Mouse (Mus musculus) midbrain, postnatal 0 days (tissue): Measurements from ENCODE around the gene Vkorc1. TPM values are rescaled to one million over a fixed set of nuclear protein-coding genes. Genes with fewer than 3 reads are reported as not detected.

ENCODE experiments used
- ATAC-seq: fragments of 200-750 bp; cut with Nextera tagmentation; 2 replicates; pipeline ENCODE4 v1.8.0; 2017; ENCODE audit warnings: moderate number of reproducible peaks, mild to moderate bottlenecking, moderate TSS enrichment, moderate library complexity; ENCODE audit not compliant: low FRiP score
- DNase-seq: peaks from one replicate; pipeline ENCODE4 v3.0.0-alpha.2; 2015; ENCODE audit warnings: low spot score
- H3K27ac ChIP-seq: fragments of 300-500 bp; sonication (generic); 2 replicates; pipeline ENCODE4 v1.5.1; 2014; ENCODE audit warnings: low read depth, mild to moderate bottlenecking, low read length, mixed read lengths
- H3K27me3 ChIP-seq: fragments of 300-500 bp; sonication (generic); 2 replicates; pipeline ENCODE4 v1.6.1; 2014; ENCODE audit warnings: low read length, control low read depth, mixed read lengths; ENCODE audit not compliant: insufficient read depth
- H3K36me3 ChIP-seq: fragments of 300-500 bp; sonication (generic); 2 replicates; pipeline ENCODE4 v1.6.1; 2014; ENCODE audit warnings: low read length, control low read depth, mixed read lengths; ENCODE audit not compliant: insufficient read depth
- H3K4me1 ChIP-seq: fragments of 300-500 bp; sonication (generic); 2 replicates; pipeline ENCODE4 v1.6.1; 2014; ENCODE audit warnings: mild to moderate bottlenecking, control low read depth, antibody characterized with exemption, low read length, mixed read lengths; ENCODE audit not compliant: insufficient read depth
- H3K4me2 ChIP-seq: fragments of 300-500 bp; sonication (generic); 2 replicates; pipeline ENCODE4 v1.6.1; 2014; ENCODE audit warnings: low read depth, mild to moderate bottlenecking, low read length, mixed read lengths; ENCODE audit not compliant: poor library complexity, severe bottlenecking
- H3K4me3 ChIP-seq: fragments of 300-500 bp; sonication (generic); 2 replicates; pipeline ENCODE4 v1.5.1; 2014; ENCODE audit warnings: low read depth, mild to moderate bottlenecking, low read length, moderate library complexity
- H3K9ac ChIP-seq: fragments of 300-500 bp; sonication (generic); replicated peaks from 2 replicates; pipeline ENCODE4 v1.6.1; 2014; ENCODE audit warnings: mild to moderate bottlenecking, low read length, moderate library complexity, mixed read lengths; ENCODE audit not compliant: poor library complexity, severe bottlenecking
- H3K9me3 ChIP-seq: fragments of 300-500 bp; sonication (generic); 2 replicates; pipeline ENCODE4 v1.6.1; 2016; ENCODE audit warnings: low read length, control low read depth
- CTCF ChIP-seq: IDR thresholded peaks from 2 replicates; pipeline ENCODE4 v1.5.1; 2016; ENCODE audit warnings: antibody characterized with exemption, mild to moderate bottlenecking
- WGBS: fragments of 180-500 bp; shearing (Covaris S2); extraction: QIAGEN DNeasy Blood & Tissue Kit; methylation state at CpG from one replicate; pipeline ENCODE4 v1.1.7; 2014; 5-methylcytosine and 5-hydroxymethylcytosine counted together
- polyA plus RNA-seq: library from polyadenylated mRNA; unstranded; fragments of >200 nt; fragmentation: Nextera tagmentation; extraction: Ambion mirVana; gene quantifications from 2 replicates; pipeline ENCODE4 v1.2.1, GENCODE M21; 2015
- total RNA-seq: library from RNA; depleted of rRNA; stranded (reverse); fragments of >200 nt; gene quantifications from 2 replicates; pipeline ENCODE4 v1.2.3, GENCODE M21; 2014

Gene Vkorc1
- total and polyA plus RNA-seq, 2 experiments from 2014 or later = 30.3 to 61.2 TPM

DNA sequence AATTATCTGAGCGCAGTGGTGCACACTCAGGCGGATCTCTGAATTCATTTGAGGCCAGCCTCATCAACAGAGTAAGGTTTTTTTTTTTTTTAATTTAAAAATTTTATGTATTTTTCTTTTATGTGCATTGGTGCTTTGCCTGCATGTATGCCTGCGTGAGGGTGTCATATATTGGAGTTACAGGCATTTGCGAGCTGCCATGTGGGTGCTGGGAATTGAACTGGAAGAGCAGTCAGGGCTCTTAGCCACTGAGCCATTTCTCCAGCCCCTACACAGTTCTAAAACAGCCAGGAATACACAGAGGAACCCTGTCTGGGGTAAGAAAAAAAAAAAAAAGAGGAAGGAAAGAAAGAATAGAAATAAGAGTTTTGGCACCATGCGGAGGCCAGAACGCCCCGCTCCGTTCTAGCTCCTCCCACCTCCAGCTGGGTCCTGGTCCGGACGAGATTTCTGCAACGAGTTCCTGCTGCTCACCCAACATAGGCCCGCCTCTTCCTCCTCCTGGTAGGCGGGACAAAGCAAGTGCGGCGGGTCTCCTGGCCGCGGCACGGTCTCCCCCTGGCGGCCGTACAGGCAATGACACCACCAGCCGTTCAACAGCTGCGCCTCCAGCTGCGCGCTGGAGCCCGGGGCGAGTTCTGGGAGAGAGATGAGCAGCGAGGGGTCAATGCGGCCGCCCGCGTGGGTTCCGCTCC is 39.8 kb upstream of the Vkorc1 start:
- ATAC-seq (peak; percentile 94), DNase-seq (peak; percentile 95)
- no peaks in the 10 kb centered on the region for H3K9me3 ChIP-seq
- peak overlapping the region; percentile 55 for H3K4me2 ChIP-seq
- peak overlapping the region; percentile 83 for H3K9ac ChIP-seq
- WGBS = 6% methylated on average over 32 of the region's 32 CpGs
- H3K4me1 ChIP-seq = peaks cover 5% of the 10 kb centered on the region; the same call in 1 of the 2 replicates
- no peaks in the 10 kb centered on the region for H3K36me3 ChIP-seq
- peak; percentile 99 for TF ChIP-seq CTCF
- peak overlapping the region; percentile 69 for H3K4me3 ChIP-seq
- H3K27me3 ChIP-seq = 0 out of 2 replicates have a peak, but pooled peaks cover 1% of the 10 kb centered on the region
- peak overlapping the region; percentile 85 for H3K27ac ChIP-seq

GRCm38 (mm10) chr7:127934075-127934474 is 38.7 kb upstream of the Vkorc1 start:
- no peaks in the 10 kb centered on the region for H3K36me3 ChIP-seq
- no peak overlapping the region for H3K4me3 ChIP-seq
- DNase-seq (no peak), ATAC-seq (no peak)
- peaks cover 8% of the 10 kb centered on the region; the same call in 1 of the 2 replicates for H3K27me3 ChIP-seq
- no peak overlapping the region for H3K27ac ChIP-seq
- H3K9ac ChIP-seq = no peak overlapping the region
- H3K4me1 ChIP-seq = peaks cover 5% of the 10 kb centered on the region; the same call in 1 of the 2 replicates
- H3K4me2 ChIP-seq = no peak overlapping the region
- WGBS = 82% methylated on average over 5 of the region's 5 CpGs
- H3K9me3 ChIP-seq = no peaks in the 10 kb centered on the region
- TF ChIP-seq CTCF = no peak

DNA sequence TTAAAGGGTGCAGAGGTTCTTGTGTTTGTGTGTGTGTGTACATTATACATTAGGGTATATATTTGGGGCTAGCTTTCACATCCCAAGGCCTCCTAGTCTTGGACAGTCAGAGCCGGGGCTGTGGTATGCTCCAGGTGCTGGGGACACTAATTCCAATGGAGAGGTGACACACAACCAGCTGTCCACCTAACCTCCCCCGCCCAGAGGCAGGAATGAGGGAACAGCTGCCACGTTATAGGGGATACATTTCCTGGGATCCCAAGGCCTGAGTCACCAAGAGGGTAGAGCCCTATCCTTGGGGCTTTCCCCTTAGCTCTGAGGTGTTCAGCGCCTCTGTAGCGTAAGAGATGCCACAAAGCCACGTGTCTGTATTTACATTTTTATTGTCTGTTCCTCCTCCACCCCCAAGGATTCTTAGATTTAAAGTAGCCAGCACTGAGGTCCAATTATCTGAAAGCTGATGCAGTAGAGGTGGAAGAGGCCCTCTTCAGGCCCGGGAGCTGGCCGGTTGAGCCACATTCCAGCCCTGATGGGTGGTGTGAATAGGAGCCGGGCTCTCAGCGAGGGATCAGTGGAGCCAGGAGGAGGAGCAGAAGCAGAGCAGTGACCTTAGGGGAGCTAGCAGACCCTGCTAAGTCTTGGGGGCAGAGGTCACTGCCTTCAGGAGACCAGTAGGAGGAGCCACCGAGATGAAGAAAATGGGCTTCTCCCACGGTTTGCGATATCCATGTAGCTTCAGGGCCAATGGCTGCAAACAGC is 37.0 kb upstream of the Vkorc1 start:
- Histone ChIP-seq H3K4me1 (peaks cover 5% of the 10 kb centered on the region; the same call in 1 of the 2 replicates), H3K27me3 (peaks cover 11% of the 10 kb centered on the region; the same call in 1 of the 2 replicates), H3K4me3 (no peak overlapping the region), H3K27ac (no peak overlapping the region), H3K4me2 (no peak overlapping the region), H3K9ac (no peak overlapping the region), H3K36me3 (no peaks in the 10 kb centered on the region), H3K9me3 (no peaks in the 10 kb centered on the region)
- TF ChIP-seq CTCF = no peak
- ATAC-seq = no peak
- no peak for DNase-seq
- WGBS = 22% methylated on average over 13 of the region's 13 CpGs

GRCm38 (mm10) chr7:127931351-127932135 is 36.1 kb upstream of the Vkorc1 start:
- peaks cover 11% of the 10 kb centered on the region; the same call in 1 of the 2 replicates for H3K27me3 ChIP-seq
- peaks cover 5% of the 10 kb centered on the region; the same call in 1 of the 2 replicates for H3K4me1 ChIP-seq
- H3K9ac ChIP-seq = 0 out of 2 replicates have a peak overlapping the region, but pooled peaks have one; percentile 2
- H3K9me3 ChIP-seq = no peaks in the 10 kb centered on the region
- H3K36me3 ChIP-seq = 0 out of 2 replicates have a peak, but pooled peaks cover 5% of the 10 kb centered on the region
- H3K4me2 ChIP-seq = no peak overlapping the region
- no peak overlapping the region for H3K27ac ChIP-seq
- TF ChIP-seq CTCF = no peak
- H3K4me3 ChIP-seq = no peak overlapping the region
- 36% methylated on average over 13 of the region's 13 CpGs for WGBS
- DNase-seq = no peak
- no peak for ATAC-seq

DNA sequence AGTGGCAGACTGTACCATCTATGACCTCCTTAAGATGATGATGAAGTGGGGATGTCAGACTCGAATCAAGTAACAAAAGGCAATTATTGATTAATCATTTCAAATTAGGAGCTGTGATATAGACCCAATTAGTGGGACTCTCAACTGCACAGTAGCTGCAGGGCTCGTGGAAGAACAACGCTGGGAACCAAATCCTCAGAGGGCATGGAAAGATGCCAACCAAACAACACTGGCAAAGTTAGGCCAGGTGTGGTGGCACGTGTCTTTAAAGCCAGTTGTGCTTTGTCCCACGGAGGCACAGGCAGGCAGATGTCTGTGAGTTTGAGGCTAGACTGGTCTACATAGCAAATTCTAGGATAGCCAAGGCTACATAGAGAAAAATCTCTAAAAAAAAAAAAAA is 35.2 kb upstream of the Vkorc1 start:
- peaks cover 8% of the 10 kb centered on the region; the same call in 1 of the 2 replicates for H3K36me3 ChIP-seq
- H3K4me3 ChIP-seq = no peak overlapping the region
- no peak overlapping the region for H3K9ac ChIP-seq
- ATAC-seq = no peak
- no peaks in the 10 kb centered on the region for H3K4me1 ChIP-seq
- peaks cover 11% of the 10 kb centered on the region; the same call in 1 of the 2 replicates for H3K27me3 ChIP-seq
- DNase-seq = no peak
- no peak overlapping the region for H3K27ac ChIP-seq
- WGBS = 78% methylated on average over 5 of the region's 5 CpGs
- no peak for TF ChIP-seq CTCF
- no peaks in the 10 kb centered on the region for H3K9me3 ChIP-seq
- no peak overlapping the region for H3K4me2 ChIP-seq
